Mouse (Mus musculus) hindbrain, embryonic 16.5 days (tissue): ENCODE results near the gene Supt6. TPM values are rescaled to one million over a fixed set of nuclear protein-coding genes. Genes with fewer than 3 reads are reported as not detected.

Experiments used
- ATAC-seq: fragments of 200-750 bp; cut with Nextera tagmentation; 2 replicates; pipeline ENCODE4 v1.8.0; 2017; ENCODE audit warnings: moderate TSS enrichment, moderate library complexity
- H3K27ac ChIP-seq: fragments of 300-500 bp; sonication (generic); 2 replicates; pipeline ENCODE4 v1.5.1; 2014; ENCODE audit warnings: low read depth, mild to moderate bottlenecking, control low read depth, low read length, moderate library complexity
- H3K27me3 ChIP-seq: fragments of 300-500 bp; sonication (generic); replicated peaks from 2 replicates; pipeline ENCODE4 v1.6.1; 2014; ENCODE audit warnings: low read length; ENCODE audit not compliant: control insufficient read depth, insufficient read depth
- H3K36me3 ChIP-seq: fragments of 300-500 bp; sonication (generic); 2 replicates; pipeline ENCODE4 v1.6.1; 2014; ENCODE audit warnings: mild to moderate bottlenecking, low read length, moderate library complexity, mixed read lengths; ENCODE audit not compliant: control insufficient read depth, insufficient read depth
- H3K4me1 ChIP-seq: fragments of 300-500 bp; sonication (generic); 2 replicates; pipeline ENCODE4 v1.6.1; 2014; ENCODE audit warnings: low read depth, low read length; ENCODE audit not compliant: control insufficient read depth, insufficient read depth
- H3K4me2 ChIP-seq: fragments of 300-500 bp; sonication (generic); 2 replicates; pipeline ENCODE4 v1.6.1; 2014; ENCODE audit warnings: mild to moderate bottlenecking, low read length, control low read depth, moderate library complexity
- H3K4me3 ChIP-seq: fragments of 300-500 bp; sonication (generic); 2 replicates; pipeline ENCODE4 v1.5.1; 2014; ENCODE audit warnings: mild to moderate bottlenecking, low read length, control low read depth, moderate library complexity
- H3K9ac ChIP-seq: fragments of 300-500 bp; sonication (generic); 2 replicates; pipeline ENCODE4 v1.6.1; 2014; ENCODE audit warnings: low read depth, mild to moderate bottlenecking, control low read depth, low read length, moderate library complexity
- H3K9me3 ChIP-seq: fragments of 300-500 bp; sonication (generic); 2 replicates; pipeline ENCODE4 v1.6.1; 2014; ENCODE audit warnings: mild to moderate bottlenecking, low read length, moderate library complexity; ENCODE audit not compliant: control insufficient read depth
- WGBS: fragments of 180-500 bp; shearing (Covaris S2); extraction: QIAGEN DNeasy Blood & Tissue Kit; methylation state at CpG from one replicate; pipeline ENCODE4 v1.1.7; 2014; 5-methylcytosine and 5-hydroxymethylcytosine counted together
- microRNA-seq: library from miRNA; unstranded; fragments of <30 nt; microRNA quantifications from one replicate; pipeline ENCODE4, GENCODE M21; 2017
- polyA plus RNA-seq: library from polyadenylated mRNA; unstranded; fragments of >200 nt; fragmentation: Nextera tagmentation; extraction: Ambion mirVana; gene quantifications from 2 replicates; pipeline ENCODE4 v1.2.1, GENCODE M21; 2015

Gene Supt6
- polyA plus RNA-seq, 1 experiment from 2014 or later = 21.5 TPM

DNA sequence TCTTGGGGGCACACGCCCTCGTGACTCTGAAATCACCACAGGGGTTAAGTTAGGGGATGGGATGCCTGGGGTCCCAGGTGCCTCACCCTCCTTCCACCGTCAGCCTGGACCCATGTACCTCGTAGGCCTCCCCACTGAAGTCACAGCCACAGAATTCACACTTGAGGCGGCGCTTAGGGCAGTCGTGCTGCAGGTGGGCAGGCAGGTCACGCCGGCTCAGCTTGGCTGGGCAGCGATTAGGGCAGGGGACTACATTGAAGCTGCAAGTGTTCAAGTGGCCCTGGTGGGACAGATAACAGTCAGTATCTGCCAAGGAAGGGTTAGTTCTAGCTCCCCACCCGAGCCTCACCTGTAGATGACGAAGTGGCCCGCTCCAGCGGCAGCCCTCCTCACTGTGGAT is 84.6 kb downstream of the Supt6 start:
- no peaks in the 10 kb centered on the region for H3K27me3 ChIP-seq
- peaks cover 25% of the 10 kb centered on the region for H3K36me3 ChIP-seq
- H3K4me2 ChIP-seq = no peak overlapping the region
- H3K9me3 ChIP-seq = no peaks in the 10 kb centered on the region
- no peak for ATAC-seq
- peaks cover 30% of the 10 kb centered on the region for H3K4me1 ChIP-seq
- H3K27ac ChIP-seq = no peak overlapping the region
- 94% methylated on average over 14 of the region's 14 CpGs for WGBS
- H3K4me3 ChIP-seq = no peak overlapping the region
- no peak overlapping the region for H3K9ac ChIP-seq

- ATAC-seq = no peak
- H3K27ac ChIP-seq = no peak overlapping the region
- H3K4me3 ChIP-seq = no peak overlapping the region
- no peak overlapping the region for H3K9ac ChIP-seq
- H3K4me1 ChIP-seq = peaks cover 25% of the 10 kb centered on the region
- H3K9me3 ChIP-seq = no peaks in the 10 kb centered on the region
- no peak overlapping the region for H3K4me2 ChIP-seq
- H3K36me3 ChIP-seq = peaks cover 25% of the 10 kb centered on the region
- no peaks in the 10 kb centered on the region for H3K27me3 ChIP-seq
- 70% methylated on average over 3 of the region's 3 CpGs for WGBS
These were observed 85.1 kb downstream of the Supt6 start for GRCm38 (mm10) chr11:78160675-78161074.

- Histone ChIP-seq H3K4me2 (no peak overlapping the region), H3K4me3 (no peak overlapping the region), H3K4me1 (peaks cover 24% of the 10 kb centered on the region), H3K36me3 (peaks cover 25% of the 10 kb centered on the region), H3K9ac (no peak overlapping the region), H3K27ac (no peak overlapping the region; the same call in 1 of the 2 replicates), H3K27me3 (no peaks in the 10 kb centered on the region), H3K9me3 (no peaks in the 10 kb centered on the region)
- no peak for ATAC-seq
- 89% methylated on average over 18 of the region's 18 CpGs for WGBS
These were observed 85.6 kb downstream of the Supt6 start for GRCm38 (mm10) chr11:78160171-78160570.

DNA sequence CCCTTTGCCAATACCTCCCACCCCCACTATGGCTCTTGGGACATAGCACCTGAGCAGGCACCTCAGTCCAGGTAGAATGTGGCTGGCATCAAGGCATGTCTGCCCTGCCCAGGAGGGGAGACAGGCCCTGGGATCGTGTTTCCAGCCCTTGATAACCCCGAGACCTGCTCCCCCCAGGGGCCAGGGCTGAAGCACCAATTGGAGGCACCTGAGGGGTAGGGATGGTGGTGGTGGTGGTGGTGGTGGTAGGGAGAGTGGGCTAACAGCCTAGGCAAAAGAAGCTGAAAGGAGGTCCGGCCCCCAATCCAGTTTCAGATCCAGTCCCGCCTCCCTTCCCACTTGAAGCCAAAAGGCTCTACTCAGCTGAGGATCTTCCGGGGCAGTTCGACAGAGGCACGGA is 86.2 kb downstream of the Supt6 start:
- H3K27me3 ChIP-seq = no peaks in the 10 kb centered on the region
- peaks cover 29% of the 10 kb centered on the region for H3K4me1 ChIP-seq
- no peaks in the 10 kb centered on the region for H3K9me3 ChIP-seq
- no peak overlapping the region for H3K9ac ChIP-seq
- no peak overlapping the region for H3K4me3 ChIP-seq
- peaks cover 28% of the 10 kb centered on the region for H3K36me3 ChIP-seq
- H3K27ac ChIP-seq = no peak overlapping the region
- ATAC-seq = no peak
- 79% methylated on average over 7 of the region's 7 CpGs for WGBS
- H3K4me2 ChIP-seq = no peak overlapping the region

GRCm38 (mm10) chr11:78159096-78159495 is 86.7 kb downstream of the Supt6 start:
- Histone ChIP-seq H3K4me1 (peaks cover 32% of the 10 kb centered on the region), H3K9me3 (no peaks in the 10 kb centered on the region), H3K27ac (no peak overlapping the region), H3K4me2 (no peak overlapping the region), H3K4me3 (no peak overlapping the region), H3K36me3 (peaks cover 33% of the 10 kb centered on the region), H3K9ac (no peak overlapping the region), H3K27me3 (no peaks in the 10 kb centered on the region)
- WGBS = 26% methylated on average over 2 of the region's 2 CpGs
- ATAC-seq = peak; percentile 15; the same call in 1 of the 2 replicates

Small RNAs within 50 kb of the gene (microRNA-seq; reads per million reads assigned to microRNA genes)
- not detected for gene Mir7653

Other genes starting within 250 kb of the Supt6 start
- gene Dhrs13, start 213.7 kb downstream of the Supt6 start, polyA plus RNA-seq = 49.2 and 54.5 TPM in 2 replicates
- gene Flot2, start 208.1 kb downstream of the Supt6 start, polyA plus RNA-seq = 124 and 126 TPM in 2 replicates
- gene Eral1, start 165.6 kb downstream of the Supt6 start, polyA plus RNA-seq = 34.6 and 35.2 TPM in 2 replicates
- gene Fam222b, start 151.3 kb downstream of the Supt6 start, polyA plus RNA-seq = 21.8 and 33.4 TPM in 2 replicates
- 80.1 and 97.4 TPM in 2 replicates for gene Traf4, start 80.4 kb downstream of the Supt6 start, polyA plus RNA-seq
- 7.1 and 7.7 TPM in 2 replicates for gene Nek8, start 69.3 kb downstream of the Supt6 start, polyA plus RNA-seq
- 19.7 and 20.1 TPM in 2 replicates for gene Tlcd1, start 69.3 kb downstream of the Supt6 start, polyA plus RNA-seq
- gene Rpl23a, start 62.4 kb downstream of the Supt6 start, polyA plus RNA-seq = 662 and 677 TPM in 2 replicates
- 57.3 and 60.3 TPM in 2 replicates for gene Rab34, start 57.6 kb downstream of the Supt6 start, polyA plus RNA-seq
- 2.3 and 4.0 TPM in 2 replicates for gene Proca1, start 52.6 kb downstream of the Supt6 start, polyA plus RNA-seq
- 99.8 and 110 TPM in 2 replicates for gene Sdf2, start 241 bp downstream of the Supt6 start, polyA plus RNA-seq
- 55.1 and 57.4 TPM in 2 replicates for gene 2610507B11Rik, start 15.8 kb upstream of the Supt6 start, polyA plus RNA-seq
- 0.16 and 0.40 TPM in 2 replicates for gene BC030499, start 44.9 kb upstream of the Supt6 start, polyA plus RNA-seq
- 10.5 and 11.2 TPM in 2 replicates for gene Spag5, start 55.5 kb upstream of the Supt6 start, polyA plus RNA-seq
- 390 and 562 TPM in 2 replicates for gene Aldoc, start 77.0 kb upstream of the Supt6 start, polyA plus RNA-seq
- 101 and 107 TPM in 2 replicates for gene Pigs, start 82.4 kb upstream of the Supt6 start, polyA plus RNA-seq
- 86.5 and 91.1 TPM in 2 replicates for gene Unc119, start 97.5 kb upstream of the Supt6 start, polyA plus RNA-seq
- not detected in 2 replicates for gene Foxn1, start 140.6 kb upstream of the Supt6 start, polyA plus RNA-seq
- not detected in 2 replicates for gene Slc13a2, start 176.2 kb upstream of the Supt6 start, polyA plus RNA-seq
- gene Slc46a1, start 219.7 kb upstream of the Supt6 start, polyA plus RNA-seq = 27.8 and 31.1 TPM in 2 replicates